Mouse (Mus musculus): ENCODE data around the gene Hdhd3. TPM values are rescaled to one million over a fixed set of nuclear protein-coding genes. Genes with fewer than 3 reads are reported as not detected.

Hdhd3 gene
- polyA plus RNA-seq, 2 experiments: 7.6 to 15.0 TPM

GRCm38 (mm10) chr4:62468158-62468557 lies 35.1 kb downstream of the Hdhd3 start:
- no peak for ATAC-seq (ENCODE audit: low FRiP score, low read depth)
- WGBS: 86% methylated on average over 1 of the region's 1 CpGs
- no peak for TF ChIP-seq POLR2A (IDR thresholded peaks at IDR 0.05; ENCODE audit: borderline replicate concordance, extremely low read depth, insufficient read depth, insufficient read length)
- no peak overlapping the region for H3K4me3 ChIP-seq (replicated peaks; ENCODE audit: low read length)
- no peaks in the 10 kb centered on the region for H3K4me1 ChIP-seq (ENCODE audit: control insufficient read depth, insufficient read depth, low read length)
- H3K36me3 ChIP-seq (ENCODE audit: control insufficient read depth, insufficient read depth, low read length): no peaks in the 10 kb centered on the region
- H3K4me2 ChIP-seq (replicated peaks; ENCODE audit: low read depth, low read length, severe bottlenecking): no peak overlapping the region
- H3K27ac ChIP-seq (replicated peaks; ENCODE audit: low read depth, low read length): no peak overlapping the region
- DNase-seq (ENCODE audit: low spot score): no peak
- H3K27me3 ChIP-seq (ENCODE audit: control insufficient read depth, insufficient read depth, low read length): no peaks in the 10 kb centered on the region
- no peaks in the 10 kb centered on the region for H3K9me3 ChIP-seq (ENCODE audit: control insufficient read depth, low read length)
- H3K9ac ChIP-seq (ENCODE audit: low read depth, low read length, severe bottlenecking): no peak overlapping the region

DNA sequence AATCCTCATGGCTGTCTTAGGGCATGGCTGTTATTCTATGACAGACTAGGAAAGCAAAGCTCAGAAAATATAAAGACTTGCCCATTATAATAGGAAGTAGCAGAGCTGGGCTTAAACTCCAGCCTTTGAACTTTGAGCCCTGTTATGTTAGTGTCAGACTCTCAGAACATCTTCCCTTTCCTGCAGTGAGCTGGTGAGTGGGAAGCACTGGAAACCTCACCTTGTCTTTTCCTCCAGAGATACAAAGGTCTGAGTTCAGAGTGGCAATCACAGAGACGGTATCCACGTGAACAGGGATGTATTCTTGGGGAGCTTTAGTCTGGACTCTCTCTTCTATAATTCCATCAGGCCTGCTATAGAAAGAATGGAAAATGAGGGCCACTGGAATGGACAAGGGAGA lies 40.1 kb downstream of the Hdhd3 start:
- no peak for ATAC-seq (ENCODE audit: low FRiP score, low read depth)
- Histone ChIP-seq H3K36me3 (ENCODE audit: control insufficient read depth, insufficient read depth, low read length) (no peaks in the 10 kb centered on the region), H3K4me3 (replicated peaks; ENCODE audit: low read length) (no peak overlapping the region), H3K27ac (replicated peaks; ENCODE audit: low read depth, low read length) (no peak overlapping the region), H3K9ac (ENCODE audit: low read depth, low read length, severe bottlenecking) (no peak overlapping the region), H3K4me2 (replicated peaks; ENCODE audit: low read depth, low read length, severe bottlenecking) (no peak overlapping the region), H3K4me1 (ENCODE audit: control insufficient read depth, insufficient read depth, low read length) (no peaks in the 10 kb centered on the region), H3K9me3 (ENCODE audit: control insufficient read depth, low read length) (no peaks in the 10 kb centered on the region), H3K27me3 (ENCODE audit: control insufficient read depth, insufficient read depth, low read length) (no peaks in the 10 kb centered on the region)
- no peak for DNase-seq (ENCODE audit: low spot score)
- no peak for TF ChIP-seq POLR2A (IDR thresholded peaks at IDR 0.05; ENCODE audit: borderline replicate concordance, extremely low read depth, insufficient read depth, insufficient read length)
- 87% methylated on average over 2 of the region's 2 CpGs for WGBS

GRCm38 (mm10) chr4:62460348-62460747 lies 42.9 kb downstream of the Hdhd3 start:
- no peak for TF ChIP-seq POLR2A (IDR thresholded peaks at IDR 0.05; ENCODE audit: borderline replicate concordance, extremely low read depth, insufficient read depth, insufficient read length)
- Histone ChIP-seq H3K27me3 (ENCODE audit: control insufficient read depth, insufficient read depth, low read length) (no peaks in the 10 kb centered on the region), H3K9ac (ENCODE audit: low read depth, low read length, severe bottlenecking) (no peak overlapping the region), H3K36me3 (ENCODE audit: control insufficient read depth, insufficient read depth, low read length) (no peaks in the 10 kb centered on the region), H3K4me2 (replicated peaks; ENCODE audit: low read depth, low read length, severe bottlenecking) (no peak overlapping the region), H3K4me1 (ENCODE audit: control insufficient read depth, insufficient read depth, low read length) (no peaks in the 10 kb centered on the region), H3K4me3 (replicated peaks; ENCODE audit: low read length) (no peak overlapping the region), H3K27ac (replicated peaks; ENCODE audit: low read depth, low read length) (no peak overlapping the region), H3K9me3 (ENCODE audit: control insufficient read depth, low read length) (no peaks in the 10 kb centered on the region)
- 91% methylated on average over 8 of the region's 8 CpGs for WGBS
- no peak for DNase-seq (ENCODE audit: low spot score)
- no peak for ATAC-seq (ENCODE audit: low FRiP score, low read depth)

DNA sequence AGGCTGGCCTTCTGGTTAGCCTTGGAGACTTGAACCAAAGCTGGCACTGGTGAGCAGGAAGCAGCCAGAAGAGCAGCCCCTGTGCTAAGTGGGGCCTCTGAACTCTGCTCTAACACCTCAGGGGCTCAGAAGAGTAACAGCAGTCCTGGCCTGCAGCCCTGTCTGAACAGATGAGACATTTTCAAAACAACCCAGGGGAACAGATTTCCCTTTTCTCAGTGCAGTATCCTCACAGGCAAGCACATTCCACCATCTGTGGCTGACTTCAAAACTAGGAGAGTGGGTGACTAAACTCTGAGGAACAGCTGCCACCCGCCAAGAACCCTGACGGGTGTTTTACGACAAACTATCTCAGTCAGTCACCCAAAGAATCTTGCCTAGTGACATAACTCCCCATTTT lies 44.2 kb downstream of the Hdhd3 start:
- no peaks in the 10 kb centered on the region for H3K27me3 ChIP-seq (ENCODE audit: control insufficient read depth, insufficient read depth, low read length)
- 43% methylated on average over 3 of the region's 3 CpGs for WGBS
- no peak overlapping the region for H3K4me2 ChIP-seq (replicated peaks; ENCODE audit: low read depth, low read length, severe bottlenecking)
- no peaks in the 10 kb centered on the region for H3K9me3 ChIP-seq (ENCODE audit: control insufficient read depth, low read length)
- H3K4me3 ChIP-seq (replicated peaks; ENCODE audit: low read length): no peak overlapping the region
- TF ChIP-seq POLR2A (IDR thresholded peaks at IDR 0.05; ENCODE audit: borderline replicate concordance, extremely low read depth, insufficient read depth, insufficient read length): no peak
- DNase-seq (ENCODE audit: low spot score) (no peak), ATAC-seq (ENCODE audit: low FRiP score, low read depth) (0 out of 2 replicates have a peak, but pooled peaks have one; percentile 26)
- H3K27ac ChIP-seq (replicated peaks; ENCODE audit: low read depth, low read length): no peak overlapping the region
- no peaks in the 10 kb centered on the region for H3K4me1 ChIP-seq (ENCODE audit: control insufficient read depth, insufficient read depth, low read length)
- H3K36me3 ChIP-seq (ENCODE audit: control insufficient read depth, insufficient read depth, low read length): no peaks in the 10 kb centered on the region
- H3K9ac ChIP-seq (ENCODE audit: low read depth, low read length, severe bottlenecking): no peak overlapping the region

DNA sequence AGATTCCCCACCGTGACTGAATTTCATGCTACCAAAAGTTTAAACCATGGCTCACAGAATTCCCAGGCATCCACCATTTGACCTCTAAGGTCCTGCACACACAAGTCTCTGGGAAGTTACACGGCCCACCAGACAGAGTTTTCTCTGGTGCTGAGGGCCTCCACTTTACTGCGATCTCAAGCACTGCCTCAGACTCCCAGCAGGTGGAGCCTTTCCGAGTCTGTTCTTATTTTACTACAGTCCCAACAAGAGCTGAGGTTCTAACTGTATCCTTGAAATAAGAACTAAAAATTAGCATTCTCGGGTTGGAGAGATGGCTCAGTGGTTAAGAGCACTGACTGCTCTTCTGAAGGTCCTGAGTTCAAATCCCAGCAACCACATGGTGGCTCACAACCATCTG lies 48.3 kb downstream of the Hdhd3 start:
- DNase-seq (ENCODE audit: low spot score) (peak; percentile 37), ATAC-seq (ENCODE audit: low FRiP score, low read depth) (0 out of 2 replicates have a peak, but pooled peaks have one; percentile 65)
- WGBS: 55% methylated on average over 5 of the region's 5 CpGs
- TF ChIP-seq POLR2A (IDR thresholded peaks at IDR 0.05; ENCODE audit: borderline replicate concordance, extremely low read depth, insufficient read depth, insufficient read length): no peak
- Histone ChIP-seq H3K4me2 (replicated peaks; ENCODE audit: low read depth, low read length, severe bottlenecking) (no peak overlapping the region), H3K27ac (replicated peaks; ENCODE audit: low read depth, low read length) (no peak overlapping the region), H3K4me3 (replicated peaks; ENCODE audit: low read length) (no peak overlapping the region), H3K9me3 (ENCODE audit: control insufficient read depth, low read length) (no peaks in the 10 kb centered on the region), H3K4me1 (ENCODE audit: control insufficient read depth, insufficient read depth, low read length) (no peaks in the 10 kb centered on the region), H3K9ac (ENCODE audit: low read depth, low read length, severe bottlenecking) (no peak overlapping the region), H3K27me3 (ENCODE audit: control insufficient read depth, insufficient read depth, low read length) (no peaks in the 10 kb centered on the region), H3K36me3 (ENCODE audit: control insufficient read depth, insufficient read depth, low read length) (no peaks in the 10 kb centered on the region)

Other genes starting within 250 kb of the Hdhd3 start
- gene Slc31a2, start 240.9 kb downstream of the Hdhd3 start, polyA plus RNA-seq (2012; rRNA removed): 14.4 and 15.8 TPM in 2 replicates
- 15.2 and 15.6 TPM in 2 replicates for gene Slc31a2, start 240.9 kb downstream of the Hdhd3 start, polyA plus RNA-seq (2014; fragmentation: Nextera tagmentation; extraction: Ambion mirVana)
- gene Fkbp15, start 142.9 kb downstream of the Hdhd3 start, polyA plus RNA-seq (2012; rRNA removed): 24.1 and 25.7 TPM in 2 replicates
- gene Fkbp15, start 142.9 kb downstream of the Hdhd3 start, polyA plus RNA-seq (2014; fragmentation: Nextera tagmentation; extraction: Ambion mirVana): 29.3 and 29.6 TPM in 2 replicates
- 33.1 and 33.3 TPM in 2 replicates for gene Slc31a1, start 142.7 kb downstream of the Hdhd3 start, polyA plus RNA-seq (2012; rRNA removed)
- gene Slc31a1, start 142.7 kb downstream of the Hdhd3 start, polyA plus RNA-seq (2014; fragmentation: Nextera tagmentation; extraction: Ambion mirVana): 45.0 and 46.0 TPM in 2 replicates
- gene Cdc26, start 94.8 kb downstream of the Hdhd3 start, polyA plus RNA-seq (2012; rRNA removed): 114 and 146 TPM in 2 replicates
- 184 and 190 TPM in 2 replicates for gene Cdc26, start 94.8 kb downstream of the Hdhd3 start, polyA plus RNA-seq (2014; fragmentation: Nextera tagmentation; extraction: Ambion mirVana)
- 27.4 and 28.9 TPM in 2 replicates for gene Prpf4, start 94.7 kb downstream of the Hdhd3 start, polyA plus RNA-seq (2012; rRNA removed)
- 20.8 and 22.4 TPM in 2 replicates for gene Prpf4, start 94.7 kb downstream of the Hdhd3 start, polyA plus RNA-seq (2014; fragmentation: Nextera tagmentation; extraction: Ambion mirVana)
- gene Rnf183, start 68.2 kb downstream of the Hdhd3 start, polyA plus RNA-seq (2012; rRNA removed): 0.14 and 0.46 TPM in 2 replicates
- gene Rnf183, start 68.2 kb downstream of the Hdhd3 start, polyA plus RNA-seq (2014; fragmentation: Nextera tagmentation; extraction: Ambion mirVana): not detected in 2 replicates
- 3.9 and 4.1 TPM in 2 replicates for gene Wdr31, start 32.6 kb downstream of the Hdhd3 start, polyA plus RNA-seq (2012; rRNA removed)
- gene Wdr31, start 32.6 kb downstream of the Hdhd3 start, polyA plus RNA-seq (2014; fragmentation: Nextera tagmentation; extraction: Ambion mirVana): 4.6 TPM in 2 replicates
- 7.2 and 7.4 TPM in 2 replicates for gene Bspry, start 23.4 kb downstream of the Hdhd3 start, polyA plus RNA-seq (2012; rRNA removed)
- 11.7 and 13.3 TPM in 2 replicates for gene Bspry, start 23.4 kb downstream of the Hdhd3 start, polyA plus RNA-seq (2014; fragmentation: Nextera tagmentation; extraction: Ambion mirVana)
- gene Alad, start 16.5 kb upstream of the Hdhd3 start, polyA plus RNA-seq (2012; rRNA removed): 57.3 and 66.7 TPM in 2 replicates
- 90.2 and 97.8 TPM in 2 replicates for gene Alad, start 16.5 kb upstream of the Hdhd3 start, polyA plus RNA-seq (2014; fragmentation: Nextera tagmentation; extraction: Ambion mirVana)
- 39.8 and 51.4 TPM in 2 replicates for gene Pole3, start 21.6 kb upstream of the Hdhd3 start, polyA plus RNA-seq (2012; rRNA removed)
- 77.9 and 80.2 TPM in 2 replicates for gene Pole3, start 21.6 kb upstream of the Hdhd3 start, polyA plus RNA-seq (2014; fragmentation: Nextera tagmentation; extraction: Ambion mirVana)
- gene 4933430I17Rik, start 21.9 kb upstream of the Hdhd3 start, polyA plus RNA-seq (2012; rRNA removed): 0.35 and 0.51 TPM in 2 replicates
- 0.14 and 0.54 TPM in 2 replicates for gene 4933430I17Rik, start 21.9 kb upstream of the Hdhd3 start, polyA plus RNA-seq (2014; fragmentation: Nextera tagmentation; extraction: Ambion mirVana)
- gene Rgs3, start 56.4 kb upstream of the Hdhd3 start, polyA plus RNA-seq (2012; rRNA removed): 67.6 and 68.2 TPM in 2 replicates
- gene Rgs3, start 56.4 kb upstream of the Hdhd3 start, polyA plus RNA-seq (2014; fragmentation: Nextera tagmentation; extraction: Ambion mirVana): 37.6 and 40.2 TPM in 2 replicates

Data from limb, embryonic 14.5 days (tissue).